Mouse (Mus musculus): Measurements from ENCODE around the gene Ddrgk1.
"Not testable (repeated sequence)": the region's sequence is repeated elsewhere in the genome, so short reads cannot be mapped to it uniquely, and the experiment has no call there.

Ddrgk1 gene

GRCm38 (mm10) chr2:130653303-130653702, 11.2 kb downstream of the Ddrgk1 start:
- no peak for DNase-seq (ENCODE audit: low spot score in 2 of 2)

- not testable (repeated sequence) for DNase-seq (ENCODE audit: low spot score in 2 of 2)
Observed at GRCm38 (mm10) chr2:130649028-130649427, 15.4 kb downstream of the Ddrgk1 start.

- DNase-seq (ENCODE audit: low spot score in 2 of 2), result no peak
Observed at GRCm38 (mm10) chr2:130645198-130645597, 19.3 kb downstream of the Ddrgk1 start.

GRCm38 (mm10) chr2:130642684-130643369, 21.6 kb downstream of the Ddrgk1 start, which contains the start of gene Lzts3:
Gene Lzts3, minus strand, starts transcription at chr2:130642803.
- DNase-seq (ENCODE audit: low spot score in 2 of 2), result peak; percentile 92 to 94

GRCm38 (mm10) chr2:130642197-130642660, 22.2 kb downstream of the Ddrgk1 start:
- no peak for DNase-seq (ENCODE audit: low spot score in 2 of 2)

GRCm38 (mm10) chr2:130641351-130642025, 23.0 kb downstream of the Ddrgk1 start:
- no peak for DNase-seq (ENCODE audit: low spot score in 2 of 2)

- DNase-seq (ENCODE audit: low spot score in 2 of 2), result no peak
Observed at GRCm38 (mm10) chr2:130639276-130639675, 25.2 kb downstream of the Ddrgk1 start.

- no peak for DNase-seq (ENCODE audit: low spot score in 2 of 2)
Observed at GRCm38 (mm10) chr2:130638101-130638611, 26.3 kb downstream of the Ddrgk1 start.

- DNase-seq (ENCODE audit: low spot score in 2 of 2), result no peak
Observed at GRCm38 (mm10) chr2:130635847-130636246, 28.6 kb downstream of the Ddrgk1 start.

- DNase-seq (ENCODE audit: low spot score in 2 of 2), result peak in 1 of 2 experiments; percentile 31
Observed at GRCm38 (mm10) chr2:130634739-130635411, 29.6 kb downstream of the Ddrgk1 start.

- DNase-seq (ENCODE audit: low spot score in 2 of 2), result no peak
Observed at GRCm38 (mm10) chr2:130634006-130634738, 30.3 kb downstream of the Ddrgk1 start.

- no peak for DNase-seq (ENCODE audit: low spot score in 2 of 2)
Observed at GRCm38 (mm10) chr2:130632887-130633675, 31.4 kb downstream of the Ddrgk1 start.

- DNase-seq (ENCODE audit: low spot score in 2 of 2), result no peak
Observed at GRCm38 (mm10) chr2:130632416-130632815, 32.0 kb downstream of the Ddrgk1 start.

- peak; percentile 85 to 95 for DNase-seq (ENCODE audit: low spot score in 2 of 2)
Observed at GRCm38 (mm10) chr2:130629839-130630203, 34.6 kb downstream of the Ddrgk1 start, which contains the start of the genes Fastkd5 and Ubox5. Gene Fastkd5, minus strand, starts transcription at chr2:130630027. Gene Ubox5, minus strand, starts transcription at chr2:130630038.

- no peak for DNase-seq (ENCODE audit: low spot score in 2 of 2)
Observed at GRCm38 (mm10) chr2:130629080-130629838, 35.2 kb downstream of the Ddrgk1 start.

GRCm38 (mm10) chr2:130628424-130628823, 36.0 kb downstream of the Ddrgk1 start:
- no peak for DNase-seq (ENCODE audit: low spot score in 2 of 2)

- DNase-seq (ENCODE audit: low spot score in 2 of 2), result no peak
Observed at GRCm38 (mm10) chr2:130618972-130619371, 45.5 kb downstream of the Ddrgk1 start.

GRCm38 (mm10) chr2:130613091-130613490, 51.4 kb downstream of the Ddrgk1 start:
- no peak for DNase-seq (ENCODE audit: low spot score in 2 of 2)

All from urinary bladder, postnatal 4 days (tissue).